Mouse (Mus musculus): ENCODE data around the gene Klrb1f. TPM values are rescaled to one million over a fixed set of nuclear protein-coding genes. Genes with fewer than 3 reads are reported as not detected.
"Not testable (repeated sequence)": the region's sequence is repeated elsewhere in the genome, so short reads cannot be mapped to it uniquely, and the experiment has no call there.

The Klrb1f gene
- not detected in 2 replicates for total RNA-seq (2014; rRNA removed; ENCODE audit: low replicate concordance)
- 0.23 and 0.34 TPM in 2 replicates for polyA plus RNA-seq (2015; fragmentation: Nextera tagmentation; extraction: Ambion mirVana)

- WGBS = 79% methylated on average over 2 of the region's 2 CpGs
- TF ChIP-seq CTCF (IDR thresholded peaks at IDR 0.05; ENCODE audit: low read depth) (no peak), EP300 (IDR thresholded peaks at IDR 0.05; ENCODE audit: low read depth) (no peak)
- H3K4me1 ChIP-seq (ENCODE audit: control insufficient read depth, insufficient read depth) = 0 out of 2 replicates have a peak, but pooled peaks cover 3% of the 10 kb centered on the region
- ATAC-seq (ENCODE audit: insufficient read depth, low read depth) (no peak), DNase-seq (ENCODE audit: low spot score) (no peak)
- H3K9ac ChIP-seq (replicated peaks; ENCODE audit: low read depth, low read length) = no peak within 1 kb of the TSS
- no peaks in the 10 kb centered on the region for H3K36me3 ChIP-seq (replicated peaks; ENCODE audit: control insufficient read depth, insufficient read depth, low read length)
- H3K27me3 ChIP-seq (ENCODE audit: control insufficient read depth, insufficient read depth, low read length) = no peaks in the 10 kb centered on the region
- H3K9me3 ChIP-seq (replicated peaks; ENCODE audit: control insufficient read depth, low read length) = no peaks in the 10 kb centered on the region
- H3K4me2 ChIP-seq (ENCODE audit: low read depth, low read length) = no peak within 1 kb of the TSS
- H3K27ac ChIP-seq (ENCODE audit: low read depth) = no peak within 1 kb of the TSS
- H3K4me3 ChIP-seq (ENCODE audit: low read depth, low read length) = no peak within 1 kb of the TSS
These were observed at the start of gene Klrb1f for GRCm38 (mm10) chr6:129045601-129046000. Gene Klrb1f, plus strand, starts transcription at chr6:129045901.

- TF ChIP-seq CTCF (IDR thresholded peaks at IDR 0.05; ENCODE audit: low read depth) (no peak), EP300 (IDR thresholded peaks at IDR 0.05; ENCODE audit: low read depth) (no peak)
- DNase-seq (ENCODE audit: low spot score) (no peak), ATAC-seq (ENCODE audit: insufficient read depth, low read depth) (no peak)
- Histone ChIP-seq H3K9ac (replicated peaks; ENCODE audit: low read depth, low read length) (no peak overlapping the region), H3K36me3 (replicated peaks; ENCODE audit: control insufficient read depth, insufficient read depth, low read length) (no peaks in the 10 kb centered on the region), H3K27ac (ENCODE audit: low read depth) (no peak overlapping the region), H3K4me2 (ENCODE audit: low read depth, low read length) (no peak overlapping the region), H3K9me3 (replicated peaks; ENCODE audit: control insufficient read depth, low read length) (no peaks in the 10 kb centered on the region), H3K27me3 (ENCODE audit: control insufficient read depth, insufficient read depth, low read length) (no peaks in the 10 kb centered on the region), H3K4me1 (ENCODE audit: control insufficient read depth, insufficient read depth) (no peaks in the 10 kb centered on the region), H3K4me3 (ENCODE audit: low read depth, low read length) (no peak overlapping the region)
- WGBS = 41% methylated on average over 3 of the region's 3 CpGs
These were observed 49.5 kb upstream of the Klrb1f start for GRCm38 (mm10) chr6:128996054-128996767.

- no peaks in the 10 kb centered on the region for H3K36me3 ChIP-seq (replicated peaks; ENCODE audit: control insufficient read depth, insufficient read depth, low read length)
- no peaks in the 10 kb centered on the region for H3K9me3 ChIP-seq (replicated peaks; ENCODE audit: control insufficient read depth, low read length)
- 69% methylated on average over 13 of the region's 13 CpGs for WGBS
- ATAC-seq (ENCODE audit: insufficient read depth, low read depth) = no peak
- no peak for DNase-seq (ENCODE audit: low spot score)
- TF ChIP-seq CTCF (IDR thresholded peaks at IDR 0.05; ENCODE audit: low read depth) (no peak), EP300 (IDR thresholded peaks at IDR 0.05; ENCODE audit: low read depth) (no peak)
- 0 out of 2 replicates have a peak overlapping the region, but pooled peaks have one; percentile 6 for H3K4me2 ChIP-seq (ENCODE audit: low read depth, low read length)
- H3K27me3 ChIP-seq (ENCODE audit: control insufficient read depth, insufficient read depth, low read length) = no peaks in the 10 kb centered on the region
- no peak overlapping the region for H3K4me3 ChIP-seq (ENCODE audit: low read depth, low read length)
- H3K4me1 ChIP-seq (ENCODE audit: control insufficient read depth, insufficient read depth) = no peaks in the 10 kb centered on the region
- H3K27ac ChIP-seq (ENCODE audit: low read depth) = no peak overlapping the region
- no peak overlapping the region for H3K9ac ChIP-seq (replicated peaks; ENCODE audit: low read depth, low read length)
These were observed 48.8 kb upstream of the Klrb1f start for GRCm38 (mm10) chr6:128996768-128997442.

GRCm38 (mm10) chr6:129001392-129001791, 44.3 kb upstream of the Klrb1f start:
- ATAC-seq (ENCODE audit: insufficient read depth, low read depth) (no peak), DNase-seq (ENCODE audit: low spot score) (no peak)
- no peaks in the 10 kb centered on the region for H3K27me3 ChIP-seq (ENCODE audit: control insufficient read depth, insufficient read depth, low read length)
- WGBS = 70% methylated on average over 2 of the region's 2 CpGs
- no peak overlapping the region for H3K9ac ChIP-seq (replicated peaks; ENCODE audit: low read depth, low read length)
- H3K36me3 ChIP-seq (replicated peaks; ENCODE audit: control insufficient read depth, insufficient read depth, low read length) = no peaks in the 10 kb centered on the region
- H3K27ac ChIP-seq (ENCODE audit: low read depth) = no peak overlapping the region
- TF ChIP-seq EP300 (IDR thresholded peaks at IDR 0.05; ENCODE audit: low read depth) (no peak), CTCF (IDR thresholded peaks at IDR 0.05; ENCODE audit: low read depth) (no peak)
- no peak overlapping the region for H3K4me3 ChIP-seq (ENCODE audit: low read depth, low read length)
- H3K9me3 ChIP-seq (replicated peaks; ENCODE audit: control insufficient read depth, low read length) = no peaks in the 10 kb centered on the region
- H3K4me1 ChIP-seq (ENCODE audit: control insufficient read depth, insufficient read depth) = no peaks in the 10 kb centered on the region
- H3K4me2 ChIP-seq (ENCODE audit: low read depth, low read length) = no peak overlapping the region

- TF ChIP-seq CTCF (IDR thresholded peaks at IDR 0.05; ENCODE audit: low read depth) (no peak), EP300 (IDR thresholded peaks at IDR 0.05; ENCODE audit: low read depth) (no peak)
- Histone ChIP-seq H3K27me3 (ENCODE audit: control insufficient read depth, insufficient read depth, low read length) (no peaks in the 10 kb centered on the region), H3K9me3 (replicated peaks; ENCODE audit: control insufficient read depth, low read length) (no peaks in the 10 kb centered on the region), H3K27ac (ENCODE audit: low read depth) (no peak overlapping the region), H3K36me3 (replicated peaks; ENCODE audit: control insufficient read depth, insufficient read depth, low read length) (no peaks in the 10 kb centered on the region), H3K4me1 (ENCODE audit: control insufficient read depth, insufficient read depth) (no peaks in the 10 kb centered on the region), H3K4me2 (ENCODE audit: low read depth, low read length) (no peak overlapping the region), H3K9ac (replicated peaks; ENCODE audit: low read depth, low read length) (no peak overlapping the region), H3K4me3 (ENCODE audit: low read depth, low read length) (no peak overlapping the region)
- WGBS = 80% methylated on average over 8 of the region's 8 CpGs
- DNase-seq (ENCODE audit: low spot score) (no peak), ATAC-seq (ENCODE audit: insufficient read depth, low read depth) (no peak)
These were observed 37.1 kb upstream of the Klrb1f start for GRCm38 (mm10) chr6:129008552-129008951.

- H3K27ac ChIP-seq (ENCODE audit: low read depth); H3K4me2 ChIP-seq (ENCODE audit: low read depth, low read length); H3K27me3 ChIP-seq (ENCODE audit: control insufficient read depth, insufficient read depth, low read length); H3K9ac ChIP-seq (replicated peaks; ENCODE audit: low read depth, low read length); H3K36me3 ChIP-seq (replicated peaks; ENCODE audit: control insufficient read depth, insufficient read depth, low read length); H3K4me3 ChIP-seq (ENCODE audit: low read depth, low read length); DNase-seq (ENCODE audit: low spot score); H3K4me1 ChIP-seq (ENCODE audit: control insufficient read depth, insufficient read depth); ATAC-seq (ENCODE audit: insufficient read depth, low read depth); H3K9me3 ChIP-seq (replicated peaks; ENCODE audit: control insufficient read depth, low read length): not testable (repeated sequence)
- 72% methylated on average over 7 of the region's 7 CpGs for WGBS
These were observed 35.7 kb upstream of the Klrb1f start for GRCm38 (mm10) chr6:129009846-129010504.

Measured in heart, postnatal 0 days (tissue).